Mouse (Mus musculus) frontal cortex, postnatal 25 days (tissue): ENCODE data around the gene Cdc42bpb.

ENCODE experiments used
- DNase-seq, 2 experiments: peaks; one replicate each; pipeline ENCODE4 v3.0.0; 2022; ENCODE audit warnings: low spot score in 2 of 2

Gene Cdc42bpb

DNA sequence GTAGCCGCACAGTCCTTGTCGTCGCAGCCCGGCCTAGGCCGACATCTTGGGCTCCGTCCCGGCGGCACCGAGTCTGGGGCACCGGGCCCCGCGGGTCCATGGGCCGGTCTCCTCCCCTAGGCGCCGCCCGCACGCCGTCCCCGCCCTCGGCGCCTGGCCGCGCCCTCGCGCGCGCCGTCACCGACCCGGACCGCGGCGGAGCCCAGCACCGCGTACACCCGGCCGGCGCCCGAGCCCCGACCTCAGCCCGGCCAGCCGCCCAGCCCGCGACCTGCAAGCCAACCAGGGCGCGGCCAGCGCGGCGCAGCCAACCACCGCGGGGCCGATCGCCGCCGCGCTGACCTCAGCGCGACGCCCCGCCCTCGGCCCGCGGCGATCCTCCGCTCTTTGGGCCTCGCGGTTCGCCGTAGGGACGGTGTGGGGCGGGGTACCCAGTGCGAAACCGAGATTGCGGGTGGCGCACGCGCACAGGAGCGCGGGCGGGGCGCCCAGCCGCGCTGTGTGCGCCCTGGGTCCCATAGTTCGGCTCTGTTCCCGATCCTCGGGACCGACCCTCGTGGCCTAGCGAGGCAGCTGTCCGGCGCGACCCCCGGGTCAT, at the start of gene Cdc42bpb:
TSS of gene Cdc42bpb (minus strand) at position 343 of the 598 bp plus-strand sequence.
- DNase-seq = peak; percentile 90 to 93

DNA sequence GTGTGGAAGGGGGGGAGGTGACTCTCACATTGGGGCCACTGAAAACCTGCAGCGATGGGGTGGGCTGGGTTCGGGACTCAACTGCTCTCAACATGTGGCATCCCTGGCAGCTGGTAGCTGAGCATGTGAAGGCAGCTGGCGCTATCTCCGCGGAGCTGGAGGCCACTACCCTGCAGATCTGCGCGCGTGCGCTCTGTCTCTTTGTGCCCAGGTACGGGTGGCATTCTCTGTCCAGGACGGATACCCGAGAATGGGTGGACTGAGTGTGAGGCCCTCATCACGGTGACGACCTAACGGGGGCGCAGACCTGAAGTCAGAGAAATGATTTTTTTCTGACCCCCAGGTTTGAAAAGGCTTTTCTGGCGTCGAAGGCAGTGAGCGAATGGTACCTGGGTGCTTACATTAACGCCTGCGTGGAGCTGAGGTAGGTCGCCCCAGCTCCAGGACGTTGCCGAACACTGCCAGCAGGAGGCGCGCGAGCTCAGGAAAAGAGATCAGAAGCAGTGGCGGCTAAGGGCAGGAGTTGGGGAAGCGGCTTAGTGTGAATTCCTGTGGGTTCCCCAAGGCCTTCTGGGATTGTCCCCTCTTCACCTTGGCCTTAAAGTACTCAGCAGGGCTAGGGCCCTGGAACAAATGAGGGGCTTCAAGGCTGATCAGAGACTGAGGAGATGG, 48.4 kb upstream of the Cdc42bpb start:
- peak; percentile 93 to 96 for DNase-seq

DNA sequence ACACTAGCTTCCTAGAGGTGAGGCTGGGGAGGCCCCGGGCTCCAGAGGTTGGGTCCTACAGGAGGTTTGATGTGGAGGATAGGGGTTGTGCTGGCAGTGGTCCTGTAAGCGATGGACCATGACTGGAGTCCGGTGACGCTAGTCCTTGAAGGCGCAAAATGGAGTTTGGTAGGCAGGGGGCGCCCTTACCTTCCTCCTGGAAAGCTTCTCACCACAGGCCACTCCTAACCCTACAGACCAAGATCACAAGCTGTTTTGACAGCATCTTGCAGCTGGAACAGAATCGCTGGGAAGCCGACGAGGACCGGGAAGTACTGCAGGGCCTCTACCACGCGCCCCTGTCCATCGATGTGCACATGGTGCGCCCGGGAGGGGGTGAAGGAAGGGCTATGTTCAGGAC, 47.7 kb upstream of the Cdc42bpb start:
- DNase-seq = peak; percentile 82 to 84

DNA sequence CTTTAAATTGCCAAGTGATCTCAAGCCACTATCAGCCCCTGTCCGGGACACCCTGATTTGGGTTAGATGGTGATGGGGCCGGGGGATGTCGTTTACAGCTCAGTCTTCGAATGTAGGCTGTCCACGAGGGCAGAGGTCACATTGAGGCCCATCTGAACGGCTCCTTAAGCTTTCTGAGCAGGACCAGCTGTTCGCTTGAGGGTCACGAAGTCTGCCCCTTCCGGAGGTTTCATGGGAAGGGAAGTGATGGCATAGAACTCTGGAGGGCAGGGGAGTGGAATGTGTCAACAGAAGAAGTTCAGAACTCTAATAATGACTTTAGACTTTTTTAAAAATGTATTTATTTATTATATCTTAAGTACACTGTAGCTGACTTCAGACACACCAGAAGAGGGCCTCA, 47.0 kb upstream of the Cdc42bpb start:
- DNase-seq = no peak

DNA sequence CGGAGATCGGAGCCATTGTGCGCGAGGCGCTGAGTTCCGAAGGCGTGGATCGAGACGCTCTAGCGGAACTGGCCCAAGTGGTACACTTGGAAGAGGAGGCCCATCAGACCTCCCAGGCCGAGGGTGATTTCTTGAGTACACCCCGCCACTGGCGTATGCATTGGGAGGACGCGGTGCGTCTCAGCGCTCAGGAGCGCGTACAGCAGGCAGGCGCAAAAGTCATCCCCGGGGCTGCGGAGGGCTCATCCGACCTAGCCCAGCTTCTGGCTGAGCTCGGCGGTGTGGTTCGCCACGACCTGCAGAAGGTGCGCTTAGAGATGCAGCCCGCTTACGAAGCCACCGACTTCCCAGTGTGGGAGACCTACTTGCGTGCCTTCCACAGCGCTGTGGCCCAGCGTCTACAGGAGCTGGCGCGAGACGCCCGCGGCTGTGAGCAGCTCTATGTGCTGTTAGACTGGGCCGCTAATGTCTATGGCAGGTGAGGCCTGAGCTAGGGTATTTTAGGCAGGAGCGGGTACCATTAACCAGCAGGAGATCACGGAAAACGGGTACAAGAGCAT, 46.1 kb upstream of the Cdc42bpb start:
- DNase-seq = no peak

DNA sequence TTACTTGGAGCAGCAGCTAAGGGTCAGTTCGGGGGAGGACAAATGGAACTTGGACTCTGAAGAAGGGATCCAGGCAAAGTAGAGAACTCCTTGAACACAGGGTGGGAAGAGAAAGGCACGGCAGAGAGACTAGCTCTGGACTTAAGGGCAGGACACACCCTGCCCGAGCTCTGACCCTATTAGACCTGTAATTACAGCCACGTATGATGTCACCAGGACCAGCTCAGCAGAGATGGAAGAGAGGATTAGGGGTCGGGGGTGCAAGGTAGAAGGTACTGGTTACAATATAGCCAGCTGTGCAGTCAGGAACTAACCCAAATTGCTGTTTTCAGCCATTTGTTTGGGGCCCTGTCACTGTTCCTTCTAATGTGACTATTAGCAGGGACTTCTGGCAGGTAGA, 45.3 kb upstream of the Cdc42bpb start:
- DNase-seq = no peak

DNA sequence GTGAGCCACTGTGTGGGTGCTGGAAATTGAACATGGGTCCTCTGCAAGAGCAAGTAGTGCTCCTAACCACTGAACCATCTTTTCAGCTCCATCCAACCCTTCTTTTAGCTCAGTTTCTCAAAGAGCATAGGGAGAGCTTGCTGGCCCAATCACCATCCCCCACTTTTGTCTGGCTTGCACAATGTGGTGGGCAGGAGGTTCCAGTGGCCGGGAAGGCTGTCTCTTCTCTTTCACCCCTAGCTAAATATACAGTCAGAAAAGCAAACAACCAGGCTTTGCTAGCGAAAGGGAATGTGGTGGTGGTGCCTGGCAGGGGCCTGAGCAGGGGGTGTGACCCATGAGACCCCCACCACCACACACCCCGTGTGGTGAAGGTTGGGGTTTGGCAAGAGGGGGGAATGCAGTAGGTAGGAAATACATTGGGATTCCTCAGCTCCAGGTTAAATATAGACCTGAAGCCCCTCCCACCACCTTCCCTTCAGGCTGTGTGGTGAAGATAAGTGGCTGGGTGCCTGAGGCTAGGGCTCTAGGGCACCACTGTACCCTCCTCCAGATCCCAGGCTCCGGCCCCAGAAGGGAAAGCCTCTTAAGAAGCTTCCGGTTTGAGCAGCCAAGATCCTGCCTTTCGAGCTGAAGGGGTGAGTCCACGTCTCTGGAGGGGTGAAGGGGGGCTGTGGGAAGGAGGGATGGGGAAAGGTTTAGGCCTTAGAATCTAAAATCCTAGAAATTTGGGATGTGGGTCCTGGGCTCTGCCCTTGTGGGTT, 43.6 kb upstream of the Cdc42bpb start:
- DNase-seq = no peak

DNA sequence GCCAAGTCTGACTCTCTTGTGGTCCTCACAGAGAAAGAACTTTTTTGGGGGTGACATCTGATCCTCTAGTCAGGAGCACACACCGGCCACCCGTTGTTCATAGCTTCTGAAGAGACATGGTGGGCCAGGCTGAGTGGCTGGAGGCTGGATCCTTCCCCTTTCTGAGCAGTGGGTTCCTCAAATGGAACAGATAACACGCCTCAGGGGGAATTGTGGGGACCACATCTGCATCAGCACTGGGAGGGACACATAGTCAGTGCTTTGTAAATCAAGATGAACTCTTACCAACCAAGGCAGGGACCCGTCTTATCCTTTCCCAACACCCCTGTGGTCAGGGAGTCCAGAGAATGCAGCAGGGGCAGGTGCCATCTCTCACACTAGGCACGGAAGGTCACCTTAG, 42.4 kb upstream of the Cdc42bpb start:
- DNase-seq = no peak

DNA sequence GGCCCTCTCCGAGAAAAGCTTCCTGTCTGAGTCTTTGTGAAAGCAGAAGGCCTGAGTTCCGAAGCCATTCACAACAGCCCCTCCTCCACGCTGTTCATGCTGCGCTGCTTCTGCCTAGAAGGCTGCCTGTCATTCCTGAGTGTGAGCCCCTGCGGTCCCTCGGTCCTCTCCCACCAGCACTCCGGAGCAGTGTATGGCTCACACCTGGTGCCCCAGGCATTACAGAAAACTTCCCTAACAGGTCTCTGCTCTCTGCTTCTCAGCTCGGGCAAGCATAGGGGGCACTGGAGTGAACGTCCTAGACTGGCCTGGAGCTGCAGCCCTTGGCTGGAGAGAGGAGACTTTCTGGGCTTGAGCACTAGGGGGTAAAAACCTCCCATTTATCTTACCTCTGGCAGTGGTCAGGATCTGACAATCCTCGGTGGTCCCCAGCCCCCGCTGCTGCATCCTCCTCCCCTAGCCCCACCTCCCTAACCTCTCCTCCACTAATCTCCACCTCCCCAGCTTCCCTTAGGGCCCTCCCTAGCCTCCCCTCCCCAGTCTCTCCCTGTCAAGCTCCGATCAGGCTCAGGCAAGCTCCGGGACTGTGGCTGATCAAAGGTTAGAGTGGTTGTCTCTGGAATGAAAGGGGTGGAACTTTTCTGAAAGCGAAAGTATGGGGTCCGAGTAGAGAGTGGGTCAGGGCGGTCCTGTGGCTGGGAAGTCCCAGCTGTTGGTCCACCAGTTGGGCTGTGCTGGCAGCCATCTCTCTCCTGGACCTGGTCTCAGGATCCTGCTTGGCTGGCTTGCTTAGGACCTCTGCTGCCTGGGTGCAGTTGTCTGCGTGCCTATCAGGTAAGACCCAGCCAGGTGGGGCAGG, 39.6 kb upstream of the Cdc42bpb start, which contains the start of gene Exoc3l4:
TSS of gene Exoc3l4 (plus strand) at position 97 of the 859 bp plus-strand sequence.
- no peak for DNase-seq

DNA sequence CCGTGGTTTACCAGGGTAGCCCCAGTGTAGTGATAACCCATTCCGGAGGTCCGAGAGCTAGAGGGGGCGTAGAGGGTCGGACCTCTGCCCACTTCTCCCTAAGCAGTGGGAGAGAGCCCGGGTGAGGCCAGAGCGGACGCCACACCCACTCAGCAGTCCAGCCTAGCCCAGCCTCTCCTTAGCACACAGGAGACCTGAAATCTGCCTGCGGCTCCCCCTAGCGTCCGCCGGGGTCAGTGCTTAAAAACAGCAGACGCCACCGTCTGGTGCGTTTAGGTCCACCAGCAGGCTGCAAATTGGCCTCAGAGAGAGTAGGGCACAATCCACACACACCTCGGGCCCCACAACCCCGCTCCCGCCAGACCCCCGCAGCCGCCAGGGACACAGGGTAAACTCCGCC, 35.8 kb upstream of the Cdc42bpb start:
- peak; percentile 79 for DNase-seq

DNA sequence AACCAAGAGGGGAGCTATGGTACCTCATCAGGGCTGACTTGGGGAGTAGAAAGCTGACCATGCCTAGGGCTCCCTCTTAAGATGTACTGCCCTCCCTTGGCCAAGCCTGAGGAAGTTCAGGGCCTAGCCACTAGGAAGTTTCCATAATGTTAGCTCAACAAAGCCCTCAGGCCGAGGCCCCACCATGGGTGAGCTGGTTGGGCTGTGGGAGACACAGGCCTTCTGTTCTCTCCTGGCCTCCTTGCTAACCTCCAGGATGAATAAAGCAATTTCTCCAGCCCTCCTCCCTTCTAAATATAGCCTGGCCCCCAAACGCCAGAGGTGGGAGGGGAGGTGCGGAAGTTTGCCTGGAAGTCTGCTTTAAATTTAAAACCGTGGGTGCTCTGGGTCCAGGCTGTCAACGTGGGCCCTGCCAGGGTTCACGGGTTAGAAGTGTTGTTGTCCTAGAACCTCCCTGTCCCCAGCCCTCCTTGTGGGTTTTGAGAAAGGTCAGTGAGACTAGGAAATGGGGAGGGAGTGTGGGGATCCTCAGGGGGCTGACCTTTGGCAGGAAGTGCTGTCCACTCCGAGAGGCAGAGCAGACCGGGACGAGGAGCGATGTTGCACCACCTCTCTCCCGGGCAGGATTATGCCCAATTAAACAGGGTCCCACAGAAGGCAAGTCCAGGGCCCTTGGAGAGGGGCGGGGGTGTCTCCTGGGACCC, 35.2 kb upstream of the Cdc42bpb start:
- no peak for DNase-seq

DNA sequence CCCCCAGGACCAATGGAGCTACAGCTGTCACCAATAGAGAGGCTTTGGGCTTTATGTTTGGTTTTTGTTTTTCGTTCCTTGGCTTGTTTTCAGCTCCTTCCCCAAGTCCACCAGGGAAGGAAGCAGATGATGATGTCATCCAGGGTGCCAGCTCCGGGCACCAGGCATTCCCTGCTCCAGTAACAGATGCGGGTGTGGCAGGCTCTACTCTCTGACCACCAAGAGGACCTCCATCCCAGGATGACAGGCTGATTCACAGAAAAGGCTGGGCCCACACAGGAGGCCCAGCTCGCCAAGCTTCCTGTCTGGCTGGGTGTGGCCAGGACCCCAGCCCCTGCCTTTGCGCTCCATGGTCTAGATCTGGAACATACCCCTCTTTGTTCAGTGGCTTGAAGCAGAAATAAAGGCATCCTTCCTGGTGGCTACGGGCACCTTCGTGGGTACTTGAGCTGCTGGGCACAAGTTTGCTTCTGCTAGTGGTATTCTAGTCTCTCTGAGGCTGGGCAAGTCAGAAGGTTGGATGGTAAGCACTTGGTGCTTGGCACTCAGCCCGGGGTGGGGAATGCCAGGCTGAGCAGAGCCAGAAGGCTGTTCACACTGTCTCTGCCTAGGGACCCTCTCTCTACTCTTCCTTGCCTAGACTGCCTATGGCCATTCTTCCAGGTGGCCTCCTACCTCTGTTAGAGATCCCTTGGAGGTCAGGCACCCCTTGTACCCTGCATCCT, 34.3 kb upstream of the Cdc42bpb start:
- no peak for DNase-seq

DNA sequence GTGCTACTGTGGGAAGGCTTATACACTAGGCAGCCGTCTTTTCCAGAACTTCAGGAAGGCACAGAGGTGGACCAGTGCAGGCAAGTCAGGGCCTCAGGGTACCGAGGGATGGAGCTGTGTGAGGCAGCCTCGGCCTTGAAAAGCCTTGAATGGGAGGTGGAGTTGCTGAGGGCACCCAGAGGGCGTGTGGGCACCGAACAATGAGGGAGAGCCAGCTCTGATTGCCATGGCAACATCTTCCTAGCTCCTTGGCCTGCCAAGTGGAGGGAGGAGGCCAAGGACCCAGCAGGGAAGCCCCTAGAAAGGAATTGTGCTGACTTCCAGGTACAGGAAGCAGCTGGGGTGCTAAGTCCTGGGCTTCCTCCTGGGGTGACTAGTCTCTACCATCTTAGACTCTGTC, 32.1 kb upstream of the Cdc42bpb start:
- DNase-seq = no peak

DNA sequence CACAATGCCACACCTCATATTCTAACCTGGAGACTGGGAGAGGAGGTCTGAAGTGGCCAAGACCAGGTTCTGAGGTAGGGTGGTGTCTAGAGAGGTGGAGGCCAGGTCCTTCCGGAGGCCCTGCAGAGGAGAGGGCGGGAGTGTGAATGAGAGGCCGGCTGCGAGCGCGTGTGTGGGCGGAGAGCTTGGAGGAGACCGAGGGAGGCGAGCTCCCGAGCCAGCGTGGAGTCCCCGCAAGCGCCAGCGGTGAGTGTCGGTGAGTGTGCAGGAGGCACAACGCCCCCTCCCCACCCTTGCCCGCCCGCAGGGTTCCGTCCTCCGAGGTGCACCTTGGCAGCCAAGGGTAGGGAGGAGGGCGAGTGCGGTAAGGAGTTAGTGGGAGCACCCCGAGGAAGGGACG, 29.1 kb upstream of the Cdc42bpb start, which contains the start of gene Lbhd2:
TSS of gene Lbhd2 (plus strand) at position 188 of the 400 bp plus-strand sequence.
- no peak for DNase-seq

DNA sequence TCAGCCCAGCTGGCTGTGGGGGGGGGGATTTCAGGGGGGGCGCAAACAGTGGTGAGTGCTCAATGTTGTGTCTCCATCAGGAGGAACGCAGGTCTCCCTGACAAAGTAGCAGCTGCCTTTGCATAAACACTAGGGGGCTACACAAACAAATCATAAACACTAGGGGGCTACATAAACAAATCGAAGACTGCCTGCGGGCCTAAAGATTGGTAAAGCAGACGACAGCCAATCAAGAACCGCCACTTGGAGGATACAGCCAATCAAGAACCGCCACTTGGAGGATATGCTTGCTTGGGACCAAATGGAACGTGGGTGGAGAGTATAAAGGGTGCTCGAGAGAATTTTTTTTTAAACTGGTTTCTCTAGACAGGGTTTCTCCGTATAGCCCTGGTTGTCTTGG, 27.4 kb upstream of the Cdc42bpb start:
- no peak for DNase-seq

DNA sequence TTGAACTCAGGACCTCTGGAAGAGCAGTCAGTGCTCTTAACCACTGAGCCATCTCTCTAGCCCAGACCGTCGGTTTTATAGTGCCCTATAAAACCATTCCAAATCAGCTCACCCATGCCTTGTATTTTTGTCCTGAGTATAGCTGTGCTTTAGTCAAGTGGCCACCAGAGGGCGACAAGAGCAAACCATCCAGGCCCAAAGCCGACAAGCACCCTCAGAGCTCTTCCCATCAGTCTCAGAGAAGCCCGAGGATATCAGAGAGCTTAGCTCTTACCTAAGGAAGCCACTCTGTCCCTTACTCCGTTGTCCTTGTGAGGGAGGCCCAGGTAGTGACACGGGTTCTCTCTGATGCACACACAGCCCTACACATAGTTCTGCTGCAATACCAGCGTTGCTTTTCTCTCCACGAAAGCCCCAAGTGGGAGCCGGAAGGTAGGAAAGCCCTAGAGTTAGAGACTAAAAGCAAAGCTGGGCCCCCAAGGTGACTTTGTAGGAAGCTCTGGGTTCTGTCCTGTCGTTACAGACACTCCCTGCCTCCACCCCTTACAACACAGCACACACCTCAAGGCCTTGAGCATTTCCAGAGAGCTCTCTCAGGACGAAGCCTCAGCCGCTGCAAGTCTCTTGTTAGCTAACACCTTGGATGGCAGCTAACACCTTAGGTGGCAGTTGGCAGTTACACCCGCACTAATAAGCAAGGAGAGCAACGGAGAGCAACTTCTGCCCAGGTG, 24.1 kb upstream of the Cdc42bpb start:
- DNase-seq = peak; percentile 68 to 69

DNA sequence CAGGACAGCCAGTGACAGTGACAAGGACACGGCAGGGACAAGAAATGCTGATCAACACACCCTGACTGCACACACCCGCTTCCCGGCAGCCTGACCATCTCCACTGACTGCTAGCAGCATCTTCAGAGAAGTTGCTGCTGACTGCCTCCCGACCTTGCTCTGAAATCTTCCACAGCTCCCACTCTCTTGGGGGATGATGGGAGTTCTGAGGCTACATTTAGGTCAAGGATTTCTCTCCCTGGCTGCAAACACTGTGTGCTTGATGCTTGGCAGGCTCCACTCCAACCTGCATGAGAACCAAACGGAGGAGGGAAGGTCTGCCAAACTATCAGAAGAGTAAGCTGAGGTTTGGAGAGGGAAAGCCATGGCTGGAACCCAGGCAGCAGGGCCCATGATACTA, 19.5 kb upstream of the Cdc42bpb start:
- DNase-seq = no peak

DNA sequence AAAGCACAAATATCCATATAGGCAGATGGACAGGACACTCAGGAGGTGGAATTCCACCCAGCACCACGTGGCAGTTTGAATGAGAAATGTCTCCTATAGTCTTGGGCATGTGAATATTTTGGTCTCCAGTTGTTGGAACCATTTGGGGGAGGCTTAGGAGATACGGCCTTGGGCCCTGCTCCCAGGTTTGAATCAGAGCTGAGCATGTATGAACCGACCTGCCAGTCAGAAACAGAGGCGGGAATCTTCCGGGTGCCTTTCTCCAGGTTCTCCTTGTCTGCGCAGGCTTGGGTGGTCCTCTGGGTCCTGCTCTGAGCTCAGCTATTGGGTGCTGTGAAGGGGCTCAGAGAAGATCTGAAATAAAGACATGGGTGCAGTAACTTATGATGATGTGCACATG, 16.5 kb upstream of the Cdc42bpb start:
- no peak for DNase-seq

DNA sequence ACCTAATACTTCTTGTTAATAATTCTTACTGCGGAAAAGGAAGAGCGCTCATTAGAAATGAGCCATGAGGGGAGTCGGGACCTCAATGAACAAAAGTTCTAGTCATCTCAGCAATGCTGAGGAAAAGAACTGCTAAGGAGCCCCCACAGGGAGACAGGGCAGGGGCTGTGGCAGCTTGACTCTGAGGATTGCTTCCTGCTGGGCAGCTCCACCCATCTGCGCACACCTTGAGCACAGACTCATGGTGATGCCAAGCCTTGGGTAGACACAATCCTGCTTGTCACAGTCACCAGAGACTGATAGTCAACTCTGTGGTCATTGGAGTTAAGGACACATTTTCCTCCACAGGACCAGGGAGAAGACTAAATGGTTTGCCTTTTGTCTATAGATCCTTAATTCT, 9.6 kb upstream of the Cdc42bpb start:
- no peak for DNase-seq
